Comparison of ENCODE assay signal across 9 mouse cellular contexts in the genomic region with DNA sequence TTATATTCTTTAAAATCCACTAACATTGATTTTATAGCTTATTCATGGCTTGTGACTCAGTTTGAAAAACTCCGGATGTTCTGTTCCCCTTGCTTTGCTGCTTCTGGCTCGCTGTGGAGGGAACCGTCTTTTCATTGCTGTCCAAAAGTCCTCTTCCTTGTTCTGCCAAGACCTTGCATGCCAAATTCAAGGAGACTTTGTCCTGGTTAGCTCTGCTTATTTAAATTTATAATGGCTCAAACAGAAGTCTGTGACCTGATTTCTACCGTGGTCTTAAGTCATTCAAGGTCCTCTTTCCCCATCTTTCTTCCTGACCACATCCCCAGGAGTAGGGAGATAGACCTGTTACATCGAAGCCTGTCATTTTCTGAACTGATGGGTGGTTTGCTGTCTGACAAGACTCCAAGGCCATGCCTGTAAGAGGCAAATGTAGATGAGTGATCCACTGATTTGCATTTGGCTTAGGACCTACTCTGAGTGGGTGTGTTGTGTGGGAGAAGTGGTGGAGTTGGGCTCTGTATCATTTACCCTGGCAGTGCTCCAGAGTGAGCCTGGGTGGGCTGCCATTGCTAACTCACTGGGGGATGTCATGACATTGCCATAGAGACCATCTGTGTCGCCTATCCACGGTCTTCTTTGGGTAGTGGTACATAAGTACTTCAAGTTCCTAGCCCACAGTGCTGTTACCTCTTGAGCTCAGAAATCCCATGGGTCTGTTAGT. TPM values are rescaled to one million over a fixed set of nuclear protein-coding genes. Genes with fewer than 3 reads are reported as not detected.
DNase-seq lines count a peak whose midpoint lies in the region; ATAC-seq lines count a peak whose summit lies in the region.
"Had no signal": no experiment of that assay in that cellular context is flagged by ENCODE, and none has a peak within 500 bp of the region (broad histone marks: within the 10 kb centered on the region; RNA-seq: fewer than 3 reads in every experiment).

No protein-coding gene starts in this region.

- DNase-seq in gastrocnemius, postnatal 25 days, result peak; percentile 11
- no peak for DNase-seq in gastrocnemius, postnatal 4 days (ENCODE audit: low spot score in 2 of 2)
- DNase-seq in adipocyte (ENCODE audit: low spot score), result peak; percentile 21
- DNase-seq in layer of hippocampus, postnatal 36 days, result peak; percentile 74 to 77
- DNase-seq in spleen, postnatal 4 days (ENCODE audit: low spot score in 2 of 2), result no peak
- DNase-seq in embryo, embryonic 9.5 days (ENCODE audit: extremely low spot score), result no peak
- DNase-seq: liver, embryonic 13.5 days had no signal

- peak; percentile 80 for ATAC-seq in frontal cortex, adult (ENCODE audit: low TSS enrichment)
- no peak for ATAC-seq in megakaryocyte progenitor cell, adult 5-6 weeks (replicated peaks; ENCODE audit: poor library complexity)

RNA-seq across cellular contexts. Expression of gene Dspp, which starts 12.0 kb away (rescaled TPM):
- not detected for total RNA-seq in gastrocnemius, postnatal 25 days (2021)
- not detected for total RNA-seq in gastrocnemius, postnatal 4 days (2021)
- total RNA-seq in layer of hippocampus, postnatal 36 days (2021), result under 1 TPM in 1 of 2 experiments, not detected in 1; 0.08 TPM
- total RNA-seq in megakaryocyte progenitor cell, adult 5-6 weeks (2015), result not detected in 2 replicates
- total RNA-seq in megakaryocyte progenitor cell, adult 5-6 weeks (2017), result not detected in 2 replicates

RNA-seq across cellular contexts. Expression of gene Dmp1, which starts 43.9 kb away (rescaled TPM):
- 1 to 10 TPM; 2.0 to 2.2 TPM for total RNA-seq in gastrocnemius, postnatal 25 days (2021)
- total RNA-seq in gastrocnemius, postnatal 4 days (2021), result 1 to 10 TPM; 2.0 TPM
- 1 to 10 TPM; 4.0 to 4.5 TPM for total RNA-seq in layer of hippocampus, postnatal 36 days (2021)
- total RNA-seq in megakaryocyte progenitor cell, adult 5-6 weeks (2015), result not detected in 2 replicates
- total RNA-seq in megakaryocyte progenitor cell, adult 5-6 weeks (2017), result not detected in 2 replicates

RNA-seq across cellular contexts. Expression of gene Sparcl1, which starts 45.0 kb away (rescaled TPM):
- 100 to 1,000 TPM; 106 to 110 TPM for total RNA-seq in gastrocnemius, postnatal 25 days (2021)
- total RNA-seq in gastrocnemius, postnatal 4 days (2021), result 100 to 1,000 TPM; 226 to 268 TPM
- 1,000 to 10,000 TPM; 1,408 to 1,415 TPM for total RNA-seq in layer of hippocampus, postnatal 36 days (2021)
- not detected in 2 replicates for total RNA-seq in megakaryocyte progenitor cell, adult 5-6 weeks (2015)
- total RNA-seq in megakaryocyte progenitor cell, adult 5-6 weeks (2017), result not detected in 2 replicates

Comparison
In these comparisons a context has a peak if more than half of its experiments do, and no peak if none do; other contexts are left out.
1. DNase-seq: peak in gastrocnemius, postnatal 25 days (single experiment), adipocyte (single experiment) and layer of hippocampus, postnatal 36 days (2 of 2); none in gastrocnemius, postnatal 4 days (0 of 2), spleen, postnatal 4 days (0 of 2) and embryo, embryonic 9.5 days (single experiment).
2. RNA of gene Sparcl1, which starts 45.0 kb away (total RNA-seq): 1,408 to 1,415 TPM in layer of hippocampus, postnatal 36 days, 226 to 268 TPM in gastrocnemius, postnatal 4 days and 106 to 110 TPM in gastrocnemius, postnatal 25 days; not detected in megakaryocyte progenitor cell, adult 5-6 weeks; every median in the first group is over 100 times any median in the second.